Mouse (Mus musculus): ENCODE results near the gene Frmd3. TPM values are rescaled to one million over a fixed set of nuclear protein-coding genes. Genes with fewer than 3 reads are reported as not detected.

Frmd3 gene
- total and polyA plus RNA-seq, 2 experiments from 2014 or later, result 0.12 TPM; not detected in 1

DNA sequence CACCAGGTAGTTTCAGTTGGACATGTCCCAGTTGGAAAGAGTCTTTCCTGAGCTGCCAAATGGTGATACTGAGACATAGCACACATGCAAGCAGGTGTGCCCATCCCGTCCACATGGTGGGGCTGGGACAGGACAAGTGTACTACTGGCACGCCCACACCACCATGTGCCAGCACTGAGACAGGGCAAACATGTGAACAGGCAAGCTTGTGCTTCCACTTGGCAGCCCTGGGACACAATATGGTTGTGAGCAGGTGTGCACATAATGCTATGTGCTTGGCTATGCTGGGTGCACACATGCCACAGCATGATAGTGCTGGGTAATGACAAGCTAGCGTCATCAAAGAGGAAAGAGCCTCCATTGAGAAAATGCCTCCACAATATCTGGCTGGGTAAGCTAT lies 220.3 kb downstream of the Frmd3 start:
- WGBS, result 72% methylated on average over 3 of the region's 3 CpGs
- Histone ChIP-seq H3K4me3 (ENCODE audit: low read depth, low read length) (no peak overlapping the region), H3K9me3 (replicated peaks; ENCODE audit: control insufficient read depth, low read length) (no peaks in the 10 kb centered on the region), H3K27me3 (ENCODE audit: control insufficient read depth, insufficient read depth, low read length) (no peaks in the 10 kb centered on the region), H3K4me2 (ENCODE audit: low read depth, low read length) (no peak overlapping the region), H3K4me1 (ENCODE audit: control insufficient read depth, insufficient read depth) (no peaks in the 10 kb centered on the region), H3K27ac (ENCODE audit: low read depth) (no peak overlapping the region), H3K9ac (replicated peaks; ENCODE audit: low read depth, low read length) (no peak overlapping the region), H3K36me3 (replicated peaks; ENCODE audit: control insufficient read depth, insufficient read depth, low read length) (no peaks in the 10 kb centered on the region)
- DNase-seq (ENCODE audit: low spot score) (no peak), ATAC-seq (ENCODE audit: insufficient read depth, low read depth) (no peak)
- no peak for TF ChIP-seq CTCF (IDR thresholded peaks at IDR 0.05; ENCODE audit: low read depth)
- TF ChIP-seq EP300 (IDR thresholded peaks at IDR 0.05; ENCODE audit: low read depth), result no peak

DNA sequence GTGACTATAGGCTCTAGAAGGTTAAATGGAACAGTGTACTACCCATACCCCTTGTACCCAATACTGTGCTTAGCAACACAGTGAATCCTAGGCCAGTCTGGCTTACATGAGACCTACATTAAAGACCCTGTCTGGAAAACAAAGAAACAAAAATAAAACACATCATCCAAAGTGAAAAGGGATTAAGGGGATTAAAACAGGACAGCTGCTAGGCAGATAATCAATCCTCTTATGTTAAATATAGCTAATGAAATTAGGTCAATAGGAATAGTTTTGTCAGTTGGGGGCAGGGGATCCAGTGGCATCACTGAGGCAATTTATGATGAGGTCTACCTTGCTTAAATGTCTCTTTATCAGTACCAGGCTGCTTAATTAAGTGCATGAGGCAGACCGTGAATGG lies 228.9 kb downstream of the Frmd3 start, which contains the start of gene Kdm4c:
Gene Kdm4c, plus strand, starts transcription at position 322 of the 400 bp plus-strand sequence.
- H3K4me2 ChIP-seq (ENCODE audit: low read depth, low read length), result no peak within 1 kb of the TSS
- no peaks in the 10 kb centered on the region for H3K9me3 ChIP-seq (replicated peaks; ENCODE audit: control insufficient read depth, low read length)
- no peak within 1 kb of the TSS for H3K27ac ChIP-seq (ENCODE audit: low read depth)
- H3K4me1 ChIP-seq (ENCODE audit: control insufficient read depth, insufficient read depth), result no peaks in the 10 kb centered on the region
- no peak within 1 kb of the TSS for H3K9ac ChIP-seq (replicated peaks; ENCODE audit: low read depth, low read length)
- 83% methylated on average over 1 of the region's 1 CpGs for WGBS
- no peak for DNase-seq (ENCODE audit: low spot score)
- H3K27me3 ChIP-seq (ENCODE audit: control insufficient read depth, insufficient read depth, low read length), result no peaks in the 10 kb centered on the region
- TF ChIP-seq EP300 (IDR thresholded peaks at IDR 0.05; ENCODE audit: low read depth) (no peak), CTCF (IDR thresholded peaks at IDR 0.05; ENCODE audit: low read depth) (no peak)
- no peak within 1 kb of the TSS for H3K4me3 ChIP-seq (ENCODE audit: low read depth, low read length)
- ATAC-seq (ENCODE audit: insufficient read depth, low read depth), result no peak
- H3K36me3 ChIP-seq (replicated peaks; ENCODE audit: control insufficient read depth, insufficient read depth, low read length), result no peaks in the 10 kb centered on the region

Other genes with a start within 250 kb of the Frmd3 start
- 0.19 and 2.1 TPM in 2 replicates for gene Rasef, start 222.4 kb upstream of the Frmd3 start, total RNA-seq (2014; rRNA removed; ENCODE audit: low replicate concordance)
- gene Rasef, start 222.4 kb upstream of the Frmd3 start, polyA plus RNA-seq (2015; fragmentation: Nextera tagmentation; extraction: Ambion mirVana), result 0.14 and 0.22 TPM in 2 replicates
- gene Gm11758, start 137.2 kb upstream of the Frmd3 start, total RNA-seq (2014; rRNA removed; ENCODE audit: low replicate concordance), result not detected in 2 replicates
- gene Gm11758, start 137.2 kb upstream of the Frmd3 start, polyA plus RNA-seq (2015; fragmentation: Nextera tagmentation; extraction: Ambion mirVana), result not detected in 2 replicates
- gene Gm11757, start 122.3 kb upstream of the Frmd3 start, total RNA-seq (2014; rRNA removed; ENCODE audit: low replicate concordance), result not detected in 2 replicates
- gene Gm11757, start 122.3 kb upstream of the Frmd3 start, polyA plus RNA-seq (2015; fragmentation: Nextera tagmentation; extraction: Ambion mirVana), result not detected in 2 replicates
- not detected in 2 replicates for gene Gm13871, start 107.5 kb upstream of the Frmd3 start, total RNA-seq (2014; rRNA removed; ENCODE audit: low replicate concordance)
- not detected in 2 replicates for gene Gm13871, start 107.5 kb upstream of the Frmd3 start, polyA plus RNA-seq (2015; fragmentation: Nextera tagmentation; extraction: Ambion mirVana)
- not detected in 2 replicates for gene Gm11756, start 92.7 kb upstream of the Frmd3 start, total RNA-seq (2014; rRNA removed; ENCODE audit: low replicate concordance)
- 0.18 TPM in 1 of 2 replicates, not detected in the other for gene Gm11756, start 92.7 kb upstream of the Frmd3 start, polyA plus RNA-seq (2015; fragmentation: Nextera tagmentation; extraction: Ambion mirVana)
- gene 2310002L09Rik, start 62.6 kb upstream of the Frmd3 start, total RNA-seq (2014; rRNA removed; ENCODE audit: low replicate concordance), result 3.3 and 5.0 TPM in 2 replicates
- gene 2310002L09Rik, start 62.6 kb upstream of the Frmd3 start, polyA plus RNA-seq (2015; fragmentation: Nextera tagmentation; extraction: Ambion mirVana), result 2.7 TPM in 2 replicates
- gene Kdm4c, start 229.1 kb downstream of the Frmd3 start, total RNA-seq (2014; rRNA removed; ENCODE audit: low replicate concordance), result 6.5 and 8.1 TPM in 2 replicates
- 7.1 and 7.6 TPM in 2 replicates for gene Kdm4c, start 229.1 kb downstream of the Frmd3 start, polyA plus RNA-seq (2015; fragmentation: Nextera tagmentation; extraction: Ambion mirVana)